Mouse (Mus musculus) 3T3-L1 (cell line): ENCODE measurements around the gene Kbtbd12.

ENCODE experiments used
- DNase-seq: peaks from one replicate; pipeline ENCODE4 v3.0.0-alpha.2; 2015; ENCODE audit warnings: low read depth, low spot score

Kbtbd12 gene

DNA sequence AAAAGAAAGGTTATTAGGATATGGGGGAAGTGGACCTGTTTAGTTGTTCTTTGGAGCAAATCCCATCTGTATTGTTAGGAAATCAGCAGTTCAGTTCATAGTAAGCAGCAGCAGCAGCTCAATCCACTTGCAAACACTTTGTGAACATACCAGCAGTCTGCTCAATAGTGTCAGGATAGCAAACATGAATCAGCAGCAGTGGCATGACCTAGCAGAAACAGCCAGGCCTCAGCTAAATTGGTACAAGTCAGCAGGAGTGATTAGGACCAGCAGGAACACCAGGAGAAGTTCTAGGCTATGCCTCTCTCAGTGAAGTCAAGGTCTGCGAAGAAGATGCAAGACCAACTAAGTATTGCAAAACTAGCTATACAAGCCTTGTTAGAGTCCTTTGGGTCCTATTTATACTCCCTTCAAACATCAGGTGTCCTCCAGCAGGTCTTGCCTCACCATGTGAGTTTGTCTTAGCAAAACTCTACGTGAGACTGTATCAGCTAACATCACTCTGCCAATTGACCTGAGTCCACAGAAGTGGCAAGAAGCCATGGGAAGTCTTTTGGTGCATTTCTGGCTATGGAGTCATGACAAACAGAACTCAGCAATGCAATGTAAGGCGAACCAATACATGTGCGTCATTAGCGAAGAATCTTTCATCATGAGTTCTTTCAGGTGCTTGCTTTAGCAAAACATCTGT, at the start of gene Kbtbd12:
TSS of gene Kbtbd12 (minus strand) at position 340 of the 691 bp plus-strand sequence.
- DNase-seq, result no peak

DNA sequence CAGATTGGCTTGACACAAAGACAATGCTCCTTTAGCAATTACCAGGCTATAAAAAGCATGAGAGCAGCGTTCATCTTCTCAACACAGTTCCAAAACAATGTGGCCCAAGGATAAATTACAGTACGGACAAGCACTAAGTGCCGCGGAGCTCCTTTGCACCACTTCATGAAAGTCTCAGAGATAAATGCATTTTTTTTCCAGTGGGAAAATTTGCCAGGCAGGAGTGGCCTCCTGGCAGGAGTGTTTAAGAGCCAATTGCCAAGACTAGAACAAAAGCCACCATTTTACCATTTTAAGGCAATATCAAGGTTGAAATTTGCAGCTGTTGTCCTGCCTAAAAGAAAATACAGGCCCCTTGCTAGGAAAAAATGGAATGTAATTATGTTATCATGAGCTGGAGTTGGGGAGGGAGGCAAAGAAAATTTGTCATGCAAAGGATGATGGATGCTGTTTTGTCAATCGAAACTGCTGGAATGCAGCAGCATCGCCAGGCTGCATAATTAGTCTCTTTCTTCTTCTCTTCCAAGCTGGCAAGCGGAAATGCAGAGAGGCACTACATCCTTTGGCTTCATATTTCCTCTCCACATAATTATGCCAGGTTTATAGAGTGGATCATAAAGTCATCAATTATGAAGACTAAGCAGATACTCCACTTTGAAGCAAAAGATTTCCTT, 45.8 kb upstream of the Kbtbd12 start:
- no peak for DNase-seq

DNA sequence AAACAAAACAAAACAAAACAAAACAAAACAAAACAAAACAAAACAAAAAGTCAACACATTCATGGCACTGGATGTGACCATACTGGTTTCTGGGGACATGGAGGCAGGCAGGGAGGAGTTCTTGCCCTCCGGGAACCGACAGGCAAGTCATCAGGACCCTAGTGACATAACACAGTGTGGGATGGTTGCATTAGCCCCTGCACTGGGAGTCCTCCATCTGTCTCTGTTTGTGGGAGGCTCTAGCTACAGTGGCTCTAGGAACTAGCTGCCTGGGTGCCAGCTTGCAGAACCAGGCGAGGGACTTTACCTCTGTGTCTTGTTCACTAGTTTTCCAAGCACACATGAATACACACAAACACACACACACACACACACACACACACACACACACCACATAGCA, 43.3 kb upstream of the Kbtbd12 start:
- no peak for DNase-seq

DNA sequence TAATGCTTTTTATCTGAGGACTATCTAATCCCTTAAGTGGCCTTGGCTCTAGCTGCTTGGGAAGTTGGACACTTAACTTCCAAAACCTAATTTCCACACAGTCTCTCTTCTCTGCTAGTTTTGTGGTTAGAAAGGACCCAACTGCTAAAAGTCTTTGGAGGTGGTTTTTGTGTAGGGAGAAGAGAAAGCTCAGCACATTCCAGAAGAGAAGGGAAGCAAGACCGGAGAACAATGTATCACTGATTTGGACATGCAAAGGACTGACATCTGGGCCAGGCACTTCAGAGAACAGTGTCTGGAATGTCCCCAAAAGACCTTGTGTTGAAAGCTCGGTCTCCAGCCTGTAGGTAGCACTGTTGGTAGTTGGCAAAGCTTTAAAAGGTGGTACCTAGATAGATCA, 40.0 kb upstream of the Kbtbd12 start:
- no peak for DNase-seq

DNA sequence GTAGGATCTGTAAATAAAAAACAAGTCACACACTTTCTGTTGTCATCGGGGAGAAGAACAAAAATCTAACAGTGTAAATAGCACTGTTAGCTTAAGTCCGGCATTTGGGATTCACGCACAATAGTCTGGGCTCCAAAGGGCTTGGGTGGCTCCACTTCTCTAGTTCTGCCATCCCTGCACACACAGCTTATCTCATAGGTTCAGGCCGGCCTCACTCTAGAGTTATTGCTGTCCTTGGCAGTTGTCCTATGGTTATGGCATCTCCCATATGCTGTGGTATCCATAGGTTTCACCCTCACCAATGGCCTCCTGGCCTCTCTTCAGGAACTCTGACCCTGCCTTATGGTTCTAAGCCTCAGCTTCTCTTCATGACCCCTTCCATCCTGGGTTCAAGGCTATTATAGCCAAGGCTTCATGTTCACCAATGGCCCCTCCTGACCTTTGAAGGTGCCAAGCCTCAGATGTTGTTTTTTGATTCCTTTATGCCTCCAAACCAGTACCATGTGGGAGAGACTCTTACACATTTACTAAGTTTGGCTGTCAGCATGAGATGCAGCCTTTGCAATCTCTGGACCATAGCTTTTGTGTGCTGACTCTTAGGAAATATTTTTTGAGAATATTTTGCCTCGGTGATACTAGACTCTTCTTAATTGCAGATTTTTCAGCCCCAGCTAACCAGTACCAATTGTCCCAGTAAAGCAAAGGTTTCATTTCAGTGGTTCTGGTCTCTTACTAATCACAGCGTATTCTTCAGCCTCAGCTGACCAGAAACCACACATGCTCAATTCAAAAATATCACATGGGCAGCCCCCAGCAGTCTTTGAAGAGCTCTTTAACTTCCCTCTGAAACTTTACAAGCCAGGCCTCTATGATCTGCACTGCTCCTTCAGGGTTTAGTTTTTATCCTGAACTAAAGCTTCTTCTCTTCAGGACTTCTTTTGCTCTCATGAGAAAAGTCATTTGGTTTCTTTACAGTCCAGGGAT, 39.3 kb upstream of the Kbtbd12 start:
- DNase-seq, result no peak

DNA sequence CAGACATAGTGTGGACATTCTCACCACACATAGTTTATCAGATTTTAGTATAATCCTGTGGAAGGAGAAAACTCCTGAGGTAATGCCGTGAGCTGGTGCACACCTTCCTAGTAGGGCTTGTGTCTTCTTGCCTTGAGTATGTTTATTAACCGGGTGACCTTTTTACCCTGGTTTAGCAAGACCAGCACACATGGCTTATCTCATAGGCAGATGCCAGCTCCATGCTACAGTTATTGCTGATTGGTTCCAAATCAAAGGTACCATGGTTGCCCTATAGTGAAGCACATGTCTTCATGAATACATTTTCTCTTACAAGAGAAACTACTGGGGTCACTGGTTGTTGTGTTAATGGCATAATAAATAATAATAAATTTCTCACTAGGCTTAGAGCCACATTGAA, 38.1 kb upstream of the Kbtbd12 start:
- no peak for DNase-seq

DNA sequence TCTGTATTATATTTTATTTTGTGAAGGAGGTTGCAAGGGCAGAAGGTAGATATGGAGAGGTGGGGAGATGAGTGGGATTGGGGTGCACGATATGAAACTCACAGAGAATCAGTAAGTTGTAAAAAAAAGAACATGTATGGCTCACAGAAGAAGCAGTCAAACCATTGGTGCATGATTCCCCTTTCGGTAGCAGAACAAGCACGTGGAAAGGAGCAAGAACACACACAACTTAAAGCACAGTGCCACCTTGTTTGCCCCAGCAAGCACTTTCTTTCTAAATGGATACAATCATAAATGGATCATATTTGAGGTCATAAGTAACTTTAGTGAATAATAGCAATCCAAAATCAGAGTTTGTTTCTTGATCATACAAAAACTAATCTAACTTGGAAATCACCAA, 24.5 kb upstream of the Kbtbd12 start:
- no peak for DNase-seq

DNA sequence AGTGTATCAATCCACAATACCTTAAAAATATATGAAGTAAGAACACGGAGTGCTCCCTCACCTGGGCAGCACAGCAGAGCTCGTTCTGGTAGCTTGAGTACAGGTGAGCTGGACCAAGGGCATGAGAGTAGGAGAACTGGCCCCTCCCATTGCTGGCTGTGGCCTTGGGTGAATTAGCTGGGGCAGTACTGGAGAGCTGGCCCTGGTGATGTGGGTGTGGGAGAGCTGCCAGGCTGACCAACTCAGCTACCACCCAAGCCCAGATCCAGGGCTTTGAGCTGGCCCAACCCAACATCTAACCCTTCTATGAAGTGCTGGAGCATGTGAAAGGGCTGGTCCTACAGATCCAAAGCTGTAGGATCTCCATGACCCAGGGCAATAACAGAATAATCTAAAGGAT, 23.9 kb upstream of the Kbtbd12 start:
- no peak for DNase-seq

DNA sequence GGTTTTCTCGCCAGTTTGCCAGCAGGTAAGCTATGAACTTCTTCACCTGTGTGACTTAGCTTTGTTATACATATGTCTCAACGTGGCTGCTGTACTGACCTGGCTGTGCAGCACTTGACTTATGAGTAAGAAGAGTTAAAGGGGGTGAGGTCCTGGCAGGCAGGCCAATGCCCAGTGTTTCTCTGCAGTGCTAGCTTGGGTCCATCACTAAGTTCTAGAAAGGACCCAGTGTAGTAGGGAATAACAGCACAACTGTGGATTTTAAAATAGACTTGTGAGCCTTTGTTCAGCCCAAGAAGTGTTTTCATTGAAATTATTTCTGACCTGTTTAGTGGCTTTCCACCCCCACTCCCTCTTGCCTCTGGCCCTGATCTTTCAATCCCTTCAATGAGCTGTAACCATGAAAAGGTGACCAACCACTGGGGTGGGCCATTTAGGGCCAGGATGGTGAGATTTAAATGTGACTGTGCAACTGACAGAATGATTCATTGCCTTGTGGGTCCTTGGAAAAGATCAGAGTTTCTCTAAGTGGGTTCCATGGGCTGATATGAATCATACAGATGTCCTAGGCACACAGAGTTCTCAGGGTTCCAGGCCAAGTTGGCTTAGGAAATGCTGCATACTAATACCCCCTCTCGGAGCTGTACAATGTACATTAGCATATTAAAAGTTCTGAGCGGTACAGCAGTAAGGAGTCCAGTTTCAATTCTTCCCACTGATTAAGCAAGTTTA, 10.0 kb upstream of the Kbtbd12 start:
- DNase-seq, result no peak

DNA sequence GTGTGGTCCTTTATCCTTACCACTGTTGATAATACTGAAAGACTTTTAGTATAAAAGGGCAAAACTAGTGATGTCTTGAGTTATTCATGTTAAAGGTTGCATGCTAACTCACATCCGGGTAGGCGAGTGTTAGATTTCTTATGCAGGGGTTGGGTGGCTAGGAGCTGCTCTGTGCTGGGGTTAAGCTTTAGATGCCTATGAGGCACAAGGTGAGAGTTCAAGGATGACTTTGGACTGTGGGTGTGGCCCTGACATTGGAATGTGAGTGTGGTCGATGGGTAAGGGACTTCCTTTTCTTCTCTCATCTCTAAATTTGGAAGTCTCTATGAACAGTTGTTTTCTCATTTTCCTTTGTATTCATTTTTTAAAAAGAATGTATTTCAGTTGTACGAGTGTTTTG, 7.0 kb upstream of the Kbtbd12 start:
- DNase-seq, result no peak

DNA sequence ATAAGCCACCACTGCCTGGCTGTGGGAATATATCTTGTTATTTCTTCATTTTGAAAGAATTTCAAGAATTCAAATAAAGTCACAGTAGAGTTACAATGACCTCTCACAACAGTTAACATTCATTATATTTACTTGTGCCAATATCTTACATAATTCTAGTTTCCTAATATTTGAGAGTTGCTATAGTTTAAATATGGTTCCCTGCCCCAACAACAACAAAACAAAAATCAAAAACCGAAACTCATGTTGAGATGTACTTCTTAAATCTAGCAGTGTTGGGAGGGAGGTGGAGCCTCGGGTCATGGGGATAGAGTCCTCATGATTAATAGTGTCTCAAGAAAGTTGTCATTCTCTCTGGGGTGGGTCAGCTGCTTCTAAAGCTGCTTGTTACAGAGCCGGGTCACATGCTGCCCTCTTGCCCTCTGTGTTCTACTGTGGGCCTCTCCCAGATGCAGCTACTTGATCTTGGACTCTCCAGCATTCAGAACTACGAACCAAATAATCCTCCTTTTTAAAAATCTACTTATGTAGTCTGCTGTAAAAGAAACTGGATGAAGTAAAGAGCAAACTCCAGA, 3.7 kb upstream of the Kbtbd12 start:
- no peak for DNase-seq

DNA sequence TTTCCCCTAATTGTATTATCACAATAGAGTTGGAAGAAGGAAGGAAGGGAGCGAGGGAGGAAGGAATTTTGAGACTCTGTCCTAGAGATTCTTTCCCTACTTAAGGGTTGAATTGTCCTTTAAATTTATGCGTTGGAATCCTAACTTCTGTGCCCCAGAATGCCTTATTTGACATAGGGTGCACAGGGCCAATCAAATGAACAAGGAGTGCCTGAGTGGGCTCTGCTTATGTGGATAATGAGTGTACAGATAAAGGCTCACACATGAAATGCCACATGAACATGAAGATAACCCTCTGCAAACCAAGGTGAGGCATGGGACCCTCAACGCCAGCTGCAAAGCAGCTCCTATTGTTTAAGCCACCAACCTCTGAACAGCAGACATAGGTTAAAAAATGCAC, 2.6 kb upstream of the Kbtbd12 start:
- no peak for DNase-seq

DNA sequence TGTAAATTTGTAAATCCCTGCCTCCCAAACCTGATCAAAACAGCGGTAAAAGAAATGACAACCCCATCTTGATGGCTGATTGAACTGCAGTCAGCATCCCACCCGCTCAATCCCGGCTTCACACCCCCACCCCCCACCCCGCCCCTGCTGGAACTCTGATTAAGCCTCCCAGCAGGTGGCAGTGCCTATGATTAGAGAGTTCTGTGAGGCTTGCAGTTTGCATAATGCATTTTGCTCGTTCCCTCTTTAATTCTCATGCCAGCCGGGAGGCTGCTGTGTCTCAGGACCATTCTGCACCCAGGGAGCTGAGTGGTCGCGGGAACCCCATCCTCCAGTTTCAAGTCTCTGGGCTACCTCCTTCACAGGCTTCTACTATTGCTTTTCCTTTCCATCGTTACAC, 2.2 kb upstream of the Kbtbd12 start:
- no peak for DNase-seq

DNA sequence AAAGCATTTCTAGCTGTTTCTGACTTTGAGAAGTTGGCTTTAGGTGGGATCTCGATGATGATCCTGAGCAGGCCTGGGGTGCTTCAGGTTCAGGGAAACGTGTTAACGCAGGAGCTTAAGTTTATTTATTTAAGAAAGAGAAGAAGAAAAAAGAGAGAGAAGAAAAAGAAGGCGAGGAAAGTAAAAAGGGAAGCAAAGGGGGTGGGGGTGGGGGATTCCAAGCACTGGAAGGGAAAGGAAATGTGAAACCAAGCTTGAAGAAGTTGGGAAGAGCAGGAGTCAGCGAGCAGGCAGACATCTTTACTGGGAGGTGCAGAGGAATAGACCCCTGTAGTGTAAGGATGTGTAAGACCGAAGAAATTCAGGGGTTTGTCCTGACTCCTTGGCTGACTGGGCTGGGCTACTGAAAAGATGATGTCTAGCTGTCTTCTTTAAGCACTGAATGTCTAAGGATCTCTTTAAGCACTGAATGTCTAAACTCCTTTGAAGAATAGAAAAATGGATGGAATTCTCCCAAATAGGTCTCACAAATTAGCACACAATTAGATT, 1.7 kb upstream of the Kbtbd12 start:
- no peak for DNase-seq

DNA sequence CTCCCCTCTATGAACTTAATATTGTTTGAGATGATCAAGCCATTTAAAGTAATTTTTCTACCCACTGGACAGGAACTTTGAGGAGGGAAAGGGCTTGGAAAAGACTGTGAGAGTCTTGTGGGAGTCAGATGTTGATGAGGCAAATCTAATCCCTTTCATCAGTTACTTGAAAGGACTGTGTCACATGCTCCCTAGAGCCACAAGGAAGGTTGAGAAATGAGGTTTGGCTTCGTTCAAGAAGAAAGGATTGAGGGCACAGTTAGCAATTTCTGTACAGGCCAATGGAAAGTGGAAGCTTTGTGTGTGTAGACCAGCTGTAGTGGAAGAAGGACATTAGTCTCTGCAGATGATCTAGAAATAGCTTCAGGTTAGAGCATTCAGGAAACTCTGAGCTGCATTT, 1.2 kb upstream of the Kbtbd12 start:
- no peak for DNase-seq

DNA sequence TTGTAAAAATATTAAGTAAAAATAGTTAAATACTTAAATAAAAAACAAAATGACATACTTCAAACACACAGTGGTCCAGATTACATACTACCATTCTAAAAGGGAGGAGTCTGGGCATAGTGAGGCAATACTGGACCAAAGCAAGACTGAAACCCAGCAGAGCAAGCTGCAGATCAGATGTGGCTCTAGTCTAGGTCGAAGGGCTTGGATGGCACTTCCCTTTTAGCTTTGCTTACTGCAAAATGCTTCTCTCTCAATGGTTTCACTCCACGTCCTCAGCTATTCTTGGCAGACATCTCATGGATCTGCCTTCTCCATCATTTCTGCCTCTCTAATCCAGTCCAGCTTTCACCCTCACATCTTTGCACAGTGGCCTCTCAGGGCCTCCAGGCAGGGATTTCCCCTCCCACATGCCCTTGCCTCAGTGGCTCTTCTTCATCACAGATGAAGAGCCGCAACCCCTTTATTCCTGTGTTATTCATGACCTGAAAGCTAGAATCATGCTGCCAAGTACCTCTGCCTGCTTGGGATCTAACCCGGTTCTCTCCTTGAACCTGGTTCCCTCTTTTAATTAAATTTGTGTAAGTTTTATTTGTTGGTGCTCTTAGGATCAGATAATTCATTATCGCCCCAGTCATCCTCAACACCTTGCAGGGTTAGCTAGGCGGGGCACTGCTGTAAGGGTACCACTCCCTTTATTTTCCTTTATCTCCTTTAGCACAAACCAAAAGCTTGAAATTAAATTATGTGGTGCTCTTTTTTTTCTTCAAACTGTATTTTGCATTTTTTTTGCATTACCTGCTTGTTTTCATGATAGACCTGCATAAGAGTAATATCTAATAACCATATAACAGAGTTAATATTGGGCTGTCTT, 1.6 kb downstream of the Kbtbd12 start:
- no peak for DNase-seq

DNA sequence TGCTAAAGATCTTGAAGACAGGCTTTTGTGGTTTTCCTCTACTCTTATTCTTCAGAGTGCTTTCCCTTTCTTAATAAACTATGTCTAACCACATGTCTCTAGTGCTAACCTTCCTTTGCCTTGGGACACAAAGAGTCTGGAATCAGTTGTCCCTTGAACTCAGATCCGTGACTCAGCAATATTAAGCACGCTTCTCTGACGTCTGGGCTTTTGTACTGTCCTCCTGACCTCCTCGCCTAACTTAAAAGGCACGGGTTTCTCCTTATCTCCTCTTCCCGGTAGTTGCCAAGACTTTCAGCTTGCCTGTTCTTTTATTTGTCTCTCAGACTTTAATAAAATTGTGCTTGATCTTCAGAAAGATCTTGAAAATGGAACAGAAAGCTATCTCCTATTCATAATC, 6.5 kb downstream of the Kbtbd12 start:
- DNase-seq, result no peak

DNA sequence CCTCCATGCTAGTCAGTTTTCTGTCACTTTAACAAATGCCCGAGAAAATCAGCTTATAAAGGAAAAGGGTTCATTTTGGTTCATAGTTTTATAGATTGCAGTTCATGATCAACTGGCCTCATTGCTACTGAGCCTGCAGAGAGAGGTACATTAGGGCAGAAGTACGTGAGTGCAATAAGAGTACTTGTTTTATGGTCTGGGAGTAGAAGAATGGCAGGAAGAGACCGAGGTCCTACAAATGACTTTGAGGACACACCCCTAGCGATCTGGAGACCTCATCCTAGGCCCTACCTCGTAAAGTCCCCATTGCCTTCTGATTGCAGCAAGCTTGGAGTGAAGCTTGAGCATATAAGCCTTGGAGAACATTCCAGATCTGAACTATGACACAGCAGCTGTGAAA, 7.2 kb downstream of the Kbtbd12 start:
- no peak for DNase-seq

DNA sequence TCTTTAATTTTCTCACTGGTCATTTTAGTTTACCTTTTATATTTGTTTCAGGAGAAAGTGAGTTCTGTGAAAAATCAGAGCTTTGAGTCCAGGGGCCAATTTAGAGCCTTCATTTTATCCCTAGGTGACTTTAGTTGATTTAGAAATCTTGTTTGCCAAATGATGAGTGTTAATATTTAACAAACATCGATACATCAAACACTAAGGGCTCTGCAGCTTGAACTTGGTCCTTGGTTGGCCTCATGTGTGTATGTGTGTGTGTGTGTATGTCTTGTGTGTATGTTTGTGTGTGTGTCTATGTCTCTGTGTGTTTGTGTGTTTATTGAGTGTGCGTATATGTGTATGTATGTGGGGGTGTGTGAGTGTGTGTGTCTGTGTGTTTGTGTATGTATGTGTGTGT, 7.9 kb downstream of the Kbtbd12 start:
- no peak for DNase-seq

DNA sequence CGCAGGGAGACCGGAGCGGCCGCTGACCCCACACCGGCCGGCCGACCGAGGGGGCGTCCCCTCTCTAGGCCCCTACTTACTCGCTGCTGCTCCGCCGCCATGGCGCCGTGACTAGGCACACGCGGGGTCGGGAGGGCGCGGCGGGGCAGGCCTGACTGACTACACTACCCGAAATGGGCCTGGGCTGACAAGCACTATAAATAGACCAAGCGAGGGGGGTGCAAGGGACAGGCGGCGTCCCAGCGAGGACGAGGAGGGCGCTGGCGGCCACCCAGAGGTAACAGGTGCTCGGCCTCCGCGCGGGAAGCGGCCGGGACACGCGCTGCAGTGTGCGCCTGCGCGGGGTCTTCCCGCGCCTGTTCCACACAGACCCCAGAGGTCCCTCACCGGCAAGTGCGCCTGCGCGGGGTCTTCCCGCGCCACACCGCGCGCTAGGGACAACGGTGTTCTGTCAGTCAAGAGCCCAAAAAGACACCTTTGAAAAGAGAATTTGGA, 10.4 kb downstream of the Kbtbd12 start:
- DNase-seq, result no peak
